Mouse (Mus musculus) MN1 (cell line): ENCODE results near the gene Homer3.
A peak's percentile ranks its signal among the peaks of the same experiment; 100 is the strongest.

Experiments used
- DNase-seq: peaks from one replicate; pipeline ENCODE4 v3.0.0-alpha.2; 2016; ENCODE audit warnings: low spot score

Homer3 gene

DNA sequence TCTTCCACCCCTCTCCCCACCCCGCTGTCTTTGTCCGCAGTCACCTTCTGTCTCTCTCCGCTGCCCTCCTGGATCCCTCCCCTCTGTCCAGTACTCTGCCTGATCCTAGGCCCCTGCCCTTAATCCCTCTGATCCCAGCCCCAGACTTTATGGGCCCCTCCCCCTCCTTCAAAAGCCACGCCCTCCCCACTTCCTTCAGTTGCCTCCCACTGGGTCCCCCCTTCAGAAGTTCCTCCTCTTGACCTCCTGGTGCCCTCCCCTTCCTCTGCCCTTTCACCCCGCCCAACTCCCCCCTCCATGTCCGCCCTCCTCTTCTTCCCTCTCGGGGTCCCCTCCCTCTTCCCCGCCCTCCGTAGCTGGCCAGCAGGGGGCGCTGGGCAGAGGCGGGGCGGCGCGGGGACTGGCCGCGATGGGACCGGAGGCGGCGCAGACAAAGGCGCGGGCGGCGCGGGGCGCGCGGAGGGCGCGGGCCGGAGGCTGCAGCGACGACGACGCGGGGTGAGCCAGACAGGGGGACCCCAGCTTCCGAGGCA is at the start of gene Homer3:
Gene Homer3, plus strand, starts transcription at position 225 of the 533 bp plus-strand sequence.
- peak; percentile 85 for DNase-seq

DNA sequence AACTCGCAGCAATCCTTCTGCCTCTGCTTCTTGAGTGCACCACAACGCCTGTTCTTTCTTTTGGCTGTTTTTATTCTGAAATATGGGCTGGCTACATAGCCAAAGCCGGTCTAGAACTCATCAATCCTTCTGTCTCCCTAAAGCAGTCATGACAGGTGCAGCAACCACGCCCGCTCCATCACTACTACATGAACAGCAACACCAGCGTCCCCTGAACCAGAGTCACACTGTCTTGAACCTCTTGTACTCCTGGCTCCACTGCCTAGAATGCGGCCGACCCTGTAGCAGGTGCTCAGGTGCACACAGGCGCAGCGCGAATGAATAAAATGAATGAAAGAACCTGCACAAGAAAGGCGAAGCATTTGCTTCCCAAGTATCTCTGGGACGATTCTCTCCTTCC is 49.0 kb upstream of the Homer3 start:
- DNase-seq: no peak

DNA sequence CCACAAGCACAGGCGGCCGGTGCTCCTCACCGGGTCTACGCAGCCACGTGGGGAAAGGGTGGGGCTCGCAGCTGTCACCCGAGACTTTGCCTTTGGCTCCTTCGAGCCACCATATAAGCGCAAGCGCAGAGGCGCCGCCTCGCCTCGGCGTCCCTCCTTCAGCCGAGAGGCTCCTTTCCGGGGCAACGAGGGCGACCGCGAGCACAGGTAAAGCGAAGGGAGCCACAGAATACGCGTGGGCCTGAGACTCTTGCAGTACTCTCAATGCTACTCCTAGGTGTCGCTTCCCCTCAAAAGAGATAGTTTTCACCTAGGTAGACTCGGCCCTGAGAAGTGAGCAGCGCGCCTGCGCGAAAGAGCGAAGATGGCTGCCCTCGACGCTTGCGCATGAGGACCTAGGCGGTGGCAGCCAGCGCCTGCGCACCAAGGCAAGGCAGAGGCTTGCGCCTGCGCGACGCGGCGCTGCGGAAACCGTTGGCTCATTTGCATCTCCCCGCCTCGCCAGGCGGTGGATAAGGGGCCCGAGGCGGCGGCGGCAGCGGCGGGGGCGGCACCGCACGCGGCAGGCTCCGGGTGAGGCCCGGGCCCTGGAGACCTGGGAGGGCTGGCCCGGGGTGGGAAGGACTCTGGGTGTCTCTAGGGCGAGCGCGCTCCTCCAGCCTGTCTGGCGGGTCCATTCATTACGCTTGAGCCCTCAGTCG is 48.4 kb upstream of the Homer3 start, which contains the start of the genes Sugp2 and Armc6:
Gene Sugp2, plus strand, starts transcription at position 147 of the 701 bp plus-strand sequence.
Gene Armc6, minus strand, starts transcription at position 387 of the 701 bp plus-strand sequence.
- DNase-seq: peak; percentile 99

DNA sequence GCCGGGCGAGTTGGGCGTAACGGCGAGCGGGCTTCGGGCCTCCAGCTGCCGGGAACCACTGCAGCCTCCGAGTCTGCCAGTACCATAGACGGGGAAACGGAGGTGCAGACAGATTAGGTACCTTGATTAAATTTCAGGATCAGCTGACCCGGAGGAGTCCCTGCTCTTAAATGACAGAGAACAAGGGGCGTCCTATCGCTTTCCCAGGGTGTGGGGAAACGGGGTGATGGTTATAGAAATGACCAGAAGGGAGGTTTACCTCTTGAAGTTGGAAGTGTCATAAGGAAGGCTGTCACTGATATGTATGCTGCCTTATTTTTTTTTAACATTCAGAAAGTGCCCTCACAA is 47.9 kb upstream of the Homer3 start:
- no peak for DNase-seq

DNA sequence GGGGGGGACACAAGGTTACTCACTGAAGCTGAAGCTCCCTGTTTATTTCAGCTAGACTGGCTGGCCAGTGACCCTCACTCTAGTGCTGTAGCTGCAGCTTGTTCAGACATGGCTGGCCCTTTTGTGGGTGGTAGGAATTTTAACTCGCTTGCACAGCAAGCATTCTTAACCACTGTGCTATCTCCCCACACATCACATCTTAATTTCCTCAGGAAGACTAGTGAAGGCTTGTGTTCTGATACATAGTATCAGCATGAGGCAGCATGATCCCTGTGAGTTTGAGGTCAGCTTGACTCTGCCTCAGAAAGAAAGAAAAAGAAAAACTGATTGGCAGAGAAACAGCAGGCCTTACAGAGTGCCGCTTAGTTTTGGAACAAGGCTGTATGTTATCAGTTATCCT is 44.8 kb upstream of the Homer3 start:
- no peak for DNase-seq

DNA sequence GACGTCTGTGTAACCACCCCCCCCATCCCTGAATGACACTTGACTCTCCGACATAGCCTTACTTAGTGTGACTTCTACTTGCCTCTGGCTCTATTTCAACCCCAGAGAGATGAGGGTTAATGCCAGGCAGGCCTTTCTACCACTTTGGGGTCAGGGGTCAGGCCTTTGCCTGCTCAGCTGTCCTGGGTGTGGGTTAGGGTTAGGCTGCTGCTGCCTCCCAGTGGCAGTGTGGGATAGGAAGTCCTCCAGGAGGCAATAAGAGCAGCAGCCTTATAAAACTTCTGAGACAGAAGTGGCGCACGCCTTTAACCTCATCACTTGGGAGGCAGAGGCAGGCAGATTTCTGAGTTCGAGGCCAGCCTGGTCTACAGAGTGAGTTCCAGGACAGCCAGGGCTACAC is 42.0 kb upstream of the Homer3 start:
- DNase-seq: no peak

DNA sequence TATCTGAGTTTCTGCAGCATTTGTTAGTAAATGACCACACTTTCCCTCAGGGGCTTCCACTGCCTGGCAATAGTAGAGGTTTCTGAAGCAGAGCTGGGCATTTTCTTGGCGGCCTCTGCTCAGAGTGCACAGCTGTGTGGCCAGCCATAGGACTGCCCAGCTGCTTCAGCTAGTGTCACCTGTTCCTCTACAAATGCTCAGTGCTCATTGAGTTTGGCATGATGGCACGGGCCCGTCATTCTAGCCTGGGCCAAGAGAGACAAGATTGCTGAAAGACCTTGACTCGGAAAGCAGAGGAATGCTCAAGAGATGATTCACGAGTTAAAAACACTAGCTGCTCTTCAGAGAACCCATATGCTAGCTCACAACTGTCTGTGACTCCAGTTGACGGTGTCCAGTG is 36.0 kb upstream of the Homer3 start:
- DNase-seq: no peak

DNA sequence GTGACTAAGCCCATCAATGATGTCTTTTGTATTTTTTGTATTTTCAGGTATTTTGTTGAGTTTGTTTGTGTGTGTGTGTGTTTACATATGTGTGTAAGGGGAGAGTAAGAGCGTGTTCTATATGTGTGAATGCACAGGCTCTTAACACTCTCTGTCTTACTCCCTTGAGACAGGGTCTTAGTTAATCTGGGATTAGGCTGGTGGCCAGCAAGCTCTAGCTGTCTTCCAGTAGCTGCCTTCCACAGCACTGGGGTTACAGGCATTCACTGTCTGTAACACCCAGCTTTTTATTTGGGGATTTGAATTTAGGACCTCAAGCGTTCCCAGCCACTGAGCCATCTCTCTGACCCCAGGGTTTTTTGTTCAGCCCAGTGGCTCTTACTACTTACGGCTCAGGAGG is 34.8 kb upstream of the Homer3 start:
- no peak for DNase-seq

DNA sequence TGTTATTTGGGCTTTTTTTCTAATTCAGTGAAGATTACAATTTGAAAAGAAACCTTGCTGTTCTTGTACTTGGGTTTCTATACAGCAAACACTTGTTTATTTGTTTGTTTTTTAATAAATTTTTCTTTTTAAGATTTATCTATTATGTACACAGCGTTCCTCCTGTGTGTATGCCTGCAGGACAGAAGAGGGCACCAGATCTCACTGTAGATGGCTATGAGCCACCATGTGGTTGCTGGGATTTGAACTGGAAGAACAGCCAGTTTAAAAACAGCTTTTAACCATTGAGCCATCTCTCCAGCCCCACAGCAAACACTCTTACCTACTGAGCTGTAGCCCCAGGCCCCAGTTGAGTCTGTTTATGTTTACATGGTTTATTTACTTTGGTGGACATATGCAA is 28.0 kb upstream of the Homer3 start:
- DNase-seq: peak; percentile 26

DNA sequence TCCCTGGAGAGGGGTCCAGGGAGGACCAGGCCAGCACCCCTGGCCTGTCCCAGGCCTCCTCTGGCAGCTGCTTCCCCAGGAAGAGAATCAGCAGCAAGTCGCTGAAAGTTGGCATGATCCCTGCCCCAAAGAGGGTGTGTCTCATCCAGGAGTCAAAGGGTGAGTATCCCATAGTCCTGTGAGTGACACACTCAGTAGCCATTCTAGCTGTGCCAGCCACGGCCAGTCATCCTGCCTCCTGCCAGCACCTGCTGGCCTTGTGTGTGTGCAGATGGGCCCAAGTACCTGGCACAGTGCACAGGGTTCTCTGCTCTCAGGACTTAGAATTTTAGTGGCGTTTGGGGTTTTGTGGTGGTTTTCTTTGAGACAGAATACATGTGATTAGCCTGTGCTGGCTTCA is 25.2 kb upstream of the Homer3 start:
- DNase-seq: peak; percentile 42

DNA sequence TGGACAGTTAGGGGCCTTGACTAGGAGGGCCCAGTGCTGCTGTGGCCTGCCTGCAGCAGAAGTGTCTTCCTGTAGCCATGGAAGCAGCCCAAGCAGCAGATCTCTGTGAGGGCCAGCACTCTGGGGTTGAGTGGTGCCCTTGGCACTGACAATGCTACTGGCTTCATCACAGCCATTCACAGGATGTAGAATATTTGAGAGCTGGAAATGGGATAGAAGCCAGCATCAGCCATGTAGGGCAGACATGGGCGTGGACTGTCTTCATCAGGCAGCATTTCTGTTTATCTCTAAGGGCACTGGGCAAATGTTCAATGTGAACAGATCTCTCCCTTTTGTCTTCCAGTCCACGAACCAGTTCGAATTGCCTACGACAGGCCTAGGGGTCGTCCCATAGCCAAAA is 24.0 kb upstream of the Homer3 start:
- peak; percentile 67 for DNase-seq

DNA sequence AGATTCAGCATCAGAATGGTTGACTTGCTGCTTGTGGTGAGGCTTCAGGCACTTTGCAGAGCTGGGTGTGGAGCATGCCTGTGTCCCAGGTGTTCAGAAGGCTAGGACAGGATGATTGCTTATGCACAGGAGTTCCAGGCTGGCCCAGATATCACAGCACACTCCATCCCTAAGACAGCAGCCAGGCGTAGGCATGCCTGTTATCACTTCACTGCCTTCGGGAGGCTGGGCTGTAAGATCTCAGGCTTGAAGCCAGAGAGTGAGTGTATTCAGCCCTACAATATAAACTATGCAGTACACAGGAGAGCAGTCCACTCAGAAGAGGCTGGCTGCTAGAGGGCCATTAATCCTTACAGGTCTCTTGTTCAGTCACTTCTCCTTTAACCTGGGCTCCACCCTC is 23.6 kb upstream of the Homer3 start:
- no peak for DNase-seq

DNA sequence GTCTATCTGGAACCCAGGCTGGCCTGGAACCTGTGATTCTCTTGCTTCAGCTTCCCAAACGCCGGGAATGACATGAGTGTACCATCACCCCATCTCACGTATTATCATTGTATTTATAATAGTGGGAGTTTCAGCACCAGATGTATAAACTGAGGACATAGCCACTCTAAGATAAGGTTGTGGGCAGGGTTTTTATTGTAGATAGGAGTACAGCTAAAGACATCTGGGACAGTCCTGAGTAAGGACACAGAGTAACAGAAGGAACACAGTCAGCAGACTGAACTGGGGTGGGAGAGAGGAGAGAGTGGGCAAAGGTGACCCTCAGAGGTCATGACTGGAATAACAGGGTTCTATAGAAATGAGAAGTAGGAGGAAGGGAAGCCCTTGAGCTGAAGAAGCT is 15.0 kb upstream of the Homer3 start:
- DNase-seq: no peak

DNA sequence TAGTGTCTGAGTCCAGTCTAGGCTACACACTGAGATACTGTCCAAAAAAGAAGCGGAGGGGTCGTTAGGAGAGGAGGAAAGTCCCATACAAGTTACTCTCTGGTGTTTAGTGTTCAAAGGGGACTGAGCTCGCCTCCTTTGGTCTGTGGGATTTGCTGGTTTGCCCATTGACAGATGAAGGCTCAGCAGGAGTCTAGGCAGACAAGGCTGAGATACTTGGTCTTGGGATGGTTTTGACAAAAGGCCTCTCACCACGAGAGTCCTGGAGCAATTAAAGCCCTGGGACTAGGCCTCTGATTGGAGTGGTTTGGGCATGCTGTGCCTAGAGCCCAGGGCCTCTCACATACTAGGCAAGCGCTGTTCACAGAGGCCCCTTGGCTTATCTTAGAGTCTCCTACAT is 14.3 kb upstream of the Homer3 start:
- DNase-seq: no peak

DNA sequence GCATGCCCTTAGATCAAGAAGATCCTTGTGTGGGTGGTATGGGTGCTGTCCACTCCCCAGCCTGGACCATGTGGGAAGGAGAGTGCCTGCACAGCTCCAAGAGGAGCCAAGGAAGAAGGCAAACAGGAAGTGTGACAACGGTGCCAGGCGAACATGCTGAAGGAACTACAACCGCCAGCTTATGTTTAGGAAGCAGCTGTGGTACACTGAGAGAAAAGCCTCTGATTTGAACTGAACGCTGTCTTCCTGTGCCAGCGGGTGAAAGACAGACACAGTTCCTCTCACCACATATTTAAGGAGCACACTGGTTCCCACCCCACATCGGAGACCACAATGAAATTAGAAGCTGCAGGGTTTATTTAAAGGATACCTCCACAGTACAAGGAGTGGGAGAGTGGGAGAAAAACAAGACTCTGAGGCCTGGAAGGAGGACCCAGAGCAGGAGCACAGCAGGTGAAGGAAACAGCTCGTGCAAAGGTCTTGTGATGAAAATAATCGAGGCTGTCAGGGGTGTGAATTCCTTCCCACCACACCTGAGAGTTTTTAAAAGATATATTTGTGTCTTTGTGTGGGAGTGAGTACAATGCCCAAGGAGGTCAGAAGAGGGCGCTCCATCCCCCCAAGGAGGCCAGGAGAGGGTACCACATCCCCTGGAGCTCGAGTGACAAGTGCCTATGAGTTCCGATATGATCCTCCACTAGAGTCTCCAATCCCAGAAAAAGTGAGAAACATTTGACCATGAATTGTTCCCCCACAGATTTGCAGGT is 13.6 kb upstream of the Homer3 start:
- DNase-seq: no peak

DNA sequence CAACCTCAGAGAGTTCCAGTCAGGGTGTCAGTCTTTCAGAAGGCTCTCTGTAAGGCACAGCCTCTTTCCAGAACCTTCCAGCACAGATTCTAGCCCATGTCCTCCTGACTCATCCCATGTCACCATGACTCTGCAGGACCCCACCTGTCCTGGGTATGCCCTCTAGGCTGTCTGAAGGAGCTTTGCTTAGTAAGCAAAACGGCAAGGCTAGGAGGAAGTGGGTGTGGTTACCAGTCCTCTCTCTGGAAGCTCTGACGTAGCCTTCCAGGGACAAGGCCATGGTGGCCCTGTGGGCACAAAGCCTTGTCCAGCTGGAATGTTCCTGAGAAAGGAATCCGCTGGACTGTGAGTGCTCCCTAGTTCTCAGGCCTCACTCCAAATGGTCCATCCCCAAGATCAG is 9.7 kb upstream of the Homer3 start:
- no peak for DNase-seq

DNA sequence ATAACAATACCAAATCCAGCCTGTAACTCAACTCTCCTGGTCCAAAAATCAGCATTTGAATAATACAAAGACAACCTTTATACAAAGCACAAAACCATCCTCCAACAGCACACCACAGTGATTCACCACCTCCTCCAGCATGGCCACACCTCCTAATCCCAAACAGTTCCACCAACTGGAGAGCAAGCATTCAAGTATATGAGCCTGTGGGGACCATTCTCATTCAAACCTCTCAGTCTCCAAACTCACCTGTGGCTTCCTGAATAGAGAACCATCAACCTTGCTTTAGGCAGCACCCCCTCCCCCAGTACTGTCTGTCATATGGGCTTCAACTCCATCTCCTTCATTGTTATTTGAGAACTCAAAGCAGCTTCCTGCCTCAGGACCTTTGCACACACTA is 8.3 kb upstream of the Homer3 start:
- DNase-seq: no peak

DNA sequence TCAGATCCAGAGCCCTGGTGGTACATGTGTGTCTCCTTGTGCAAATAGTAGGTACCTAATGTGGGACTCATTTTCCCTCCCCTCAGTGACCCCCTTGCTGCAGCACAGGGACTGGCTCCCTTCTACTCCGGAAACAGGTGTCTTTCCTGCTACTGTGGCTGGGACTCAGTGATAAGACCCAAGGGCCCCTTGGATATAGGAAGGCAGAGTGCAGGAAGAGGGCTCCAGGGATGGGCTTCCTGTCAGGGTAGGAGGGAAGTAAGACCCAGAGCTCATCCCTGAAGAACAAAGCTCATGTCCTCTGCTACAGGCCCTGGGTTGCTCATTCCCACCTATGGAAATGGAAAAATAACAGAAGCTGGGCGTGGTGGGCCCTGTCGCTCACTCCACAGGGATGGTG is 6.2 kb upstream of the Homer3 start:
- no peak for DNase-seq

DNA sequence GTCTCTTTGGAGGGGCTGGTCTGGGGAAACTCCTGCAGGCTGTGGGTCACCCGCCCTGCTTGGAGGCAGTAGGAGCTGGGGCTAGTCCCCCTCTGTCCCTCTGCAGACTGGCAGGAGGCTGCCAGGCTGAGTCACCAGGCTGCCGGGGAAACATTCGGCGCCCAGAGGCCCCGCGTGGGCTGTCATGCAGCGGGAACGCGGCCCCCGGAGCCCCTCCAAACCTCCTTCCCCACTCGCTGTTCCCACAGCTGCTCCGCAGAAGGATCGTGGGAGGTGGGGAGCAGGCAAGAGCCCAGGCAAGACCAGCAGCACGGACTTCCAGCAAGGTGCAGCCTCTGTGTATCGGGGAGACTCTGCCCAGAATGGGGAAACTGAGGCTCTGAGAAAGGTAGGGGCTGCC is 4.5 kb upstream of the Homer3 start:
- no peak for DNase-seq

DNA sequence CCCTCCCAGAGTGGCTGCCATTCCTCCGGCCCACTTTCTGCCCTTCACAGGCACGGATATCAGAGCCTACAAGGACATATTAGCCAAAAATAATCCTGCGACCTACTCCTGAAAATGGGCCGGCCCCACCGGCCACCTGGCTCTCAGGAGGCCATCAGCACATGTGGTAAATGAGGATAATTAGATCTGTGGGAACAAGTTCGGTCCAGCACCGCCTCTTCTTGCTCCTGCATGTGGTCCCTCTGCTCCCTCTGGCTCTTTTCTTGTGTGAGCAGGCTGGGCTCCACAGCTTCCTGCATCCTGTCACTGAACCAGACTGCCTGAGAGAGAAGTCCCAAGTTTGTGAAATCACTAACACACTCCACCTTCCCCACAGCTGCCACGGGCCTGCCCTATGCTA is 3.4 kb upstream of the Homer3 start:
- peak; percentile 43 for DNase-seq

DNA sequence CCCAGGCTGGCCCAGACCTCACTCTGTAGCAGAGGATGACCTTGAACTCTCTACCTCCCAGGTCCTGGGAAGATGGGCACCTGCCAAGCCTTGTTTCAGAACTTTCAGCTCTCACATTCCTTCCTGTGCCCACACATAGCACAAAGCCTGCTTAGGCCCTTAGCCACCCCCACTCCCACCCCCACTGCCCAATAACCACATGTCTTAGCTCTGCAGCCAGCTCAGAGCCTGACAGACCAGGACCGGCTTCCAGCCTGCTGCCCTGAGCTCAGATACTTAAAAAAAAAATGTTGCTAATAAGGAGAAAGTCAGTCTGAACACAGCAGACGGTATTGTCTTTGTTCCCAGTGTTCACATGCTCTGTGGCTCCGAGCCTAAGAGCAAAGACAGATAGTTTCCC is 1.6 kb upstream of the Homer3 start:
- no peak for DNase-seq

DNA sequence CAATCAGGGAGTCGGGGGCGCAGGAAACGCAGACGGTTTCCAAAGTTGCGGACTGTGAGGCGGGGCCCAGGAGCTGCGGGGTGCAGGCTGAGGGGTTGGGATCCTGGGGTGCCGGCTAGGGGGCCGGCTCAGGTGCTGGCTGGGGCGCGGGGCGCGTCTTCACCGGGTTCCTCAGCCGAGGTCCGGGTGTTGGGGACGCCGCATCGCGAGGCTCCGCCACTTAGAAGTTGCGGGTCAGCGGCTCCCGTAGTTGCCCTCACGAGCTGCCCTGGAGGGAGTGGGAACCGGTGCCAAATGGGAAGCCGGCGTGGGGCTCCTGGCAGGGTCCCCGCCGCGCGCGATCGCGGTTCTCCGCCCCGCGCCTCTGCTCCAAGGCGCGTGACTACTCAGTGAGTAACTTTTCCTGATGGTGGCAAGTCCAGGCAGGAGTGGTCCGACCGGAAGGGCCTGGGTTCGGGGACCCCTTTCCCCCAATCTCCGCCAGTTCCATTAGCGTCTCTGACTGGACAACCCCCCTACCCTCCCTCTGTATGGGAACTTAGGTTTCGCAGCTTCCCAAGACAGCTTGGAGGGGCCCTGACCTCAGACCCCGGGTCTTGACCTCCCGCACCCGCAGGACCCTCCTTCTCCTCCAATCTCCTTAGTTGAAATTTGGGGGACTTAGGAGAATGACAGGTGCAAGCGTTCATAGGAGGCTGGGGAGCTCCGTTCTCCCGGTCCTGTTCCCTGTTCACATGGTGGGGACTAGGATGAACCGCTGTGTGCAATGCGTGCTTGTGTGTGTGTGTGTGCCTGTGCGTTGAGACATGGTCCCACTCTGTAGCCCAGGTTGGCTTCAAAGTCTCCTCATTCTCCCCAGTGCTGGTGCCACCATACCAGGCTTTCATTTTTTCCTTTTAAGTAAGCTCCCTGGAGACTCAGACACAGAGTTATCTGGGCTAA is 780 bp downstream of the Homer3 start:
- DNase-seq: peak; percentile 54
